Mouse (Mus musculus) cortical plate, adult 2 months (tissue): ENCODE measurements at regions not wholly inside any gene's neighbourhood (a gene's known extent, or its start where the extent isn't known, plus 50 kb on each side); places are given as distances from the start of the nearest gene placed in this dataset.

ENCODE experiments used
- CTCF ChIP-seq: fragments of 200-500 bp; IDR thresholded peaks from 2 replicates; pipeline ENCODE4 v1.5.1; 2011; ENCODE audit warnings: mild to moderate bottlenecking, control low read depth, low read length; ENCODE audit not compliant: insufficient read depth; ENCODE audit errors: extremely low read depth
- POLR2A ChIP-seq: fragments of 200-500 bp; IDR thresholded peaks from 2 replicates; pipeline ENCODE4 v1.6.1; 2011; ENCODE audit warnings: mild to moderate bottlenecking, low read length, control low read depth; ENCODE audit not compliant: insufficient read depth; ENCODE audit errors: extremely low read depth

DNA sequence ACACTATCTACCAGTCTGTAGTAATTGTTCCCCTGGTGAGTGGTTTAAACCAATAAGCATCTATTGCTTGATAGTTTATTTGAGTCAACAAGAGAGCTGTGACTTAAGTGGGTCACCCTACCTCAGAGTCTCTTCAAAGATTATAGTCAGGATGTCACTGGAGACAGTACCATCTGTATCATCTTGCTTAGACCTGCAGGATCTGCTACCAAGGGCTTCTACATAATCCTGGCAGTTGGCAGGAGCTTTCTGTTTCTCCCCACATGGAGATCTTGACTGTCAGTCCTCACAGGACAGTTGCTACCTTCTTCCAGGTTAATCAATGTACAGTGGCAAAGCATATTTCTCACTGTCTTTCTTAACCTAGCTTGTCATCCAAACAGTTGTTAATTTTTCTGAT is 414.9 kb upstream of the Dcn start:
- TF ChIP-seq POLR2A (no peak), CTCF (no peak)
